Mouse (Mus musculus) gastrocnemius, adult 2 months (tissue): ENCODE measurements around the gene Trim16. TPM values are rescaled to one million over a fixed set of nuclear protein-coding genes. Genes with fewer than 3 reads are reported as not detected.

Experiments used
- DNase-seq: peaks from one replicate; pipeline ENCODE4 v3.0.0; 2022
- H3K27ac ChIP-seq: fragments of 200-600 bp; 2 replicates; pipeline ENCODE4 v1.8.1; 2022; ENCODE audit warnings: mild to moderate bottlenecking
- H3K4me3 ChIP-seq: fragments of 200-600 bp; 2 replicates; pipeline ENCODE4 v1.8.1; 2022; ENCODE audit warnings: mild to moderate bottlenecking, moderate library complexity
- CTCF ChIP-seq: fragments of 200-600 bp; IDR thresholded peaks from 2 replicates; pipeline ENCODE4 v1.8.1; 2022; ENCODE audit warnings: antibody characterized with exemption, mild to moderate bottlenecking, moderate library complexity
- intact Hi-C: fragments of 180-260 bp; cut with DNase I; formaldehyde crosslinking; loops from one replicate; pipeline ENCODE4 v1.15.1; 2025
- total RNA-seq, 2 experiments: library from RNA; stranded (reverse); gene quantifications; 2 replicates each; pipeline ENCODE4 v1.2.3; 2021

The Trim16 gene
- total RNA-seq, 2 experiments from 2014 or later = 34.8 to 38.4 TPM

GRCm38 (mm10) chr11:62878728-62879127 lies 58.7 kb downstream of the Trim16 start:
- no peak for TF ChIP-seq CTCF
- no peak for DNase-seq
- intact Hi-C loops = no loop called here
- H3K4me3 ChIP-seq = peak overlapping the region; percentile 93
- peak overlapping the region; percentile 98 for H3K27ac ChIP-seq

GRCm38 (mm10) chr11:62879220-62880048 lies 59.4 kb downstream of the Trim16 start, which contains the start of gene Tvp23b:
TSS of gene Tvp23b (plus strand) at chr11:62879455.
- TF ChIP-seq CTCF = no peak
- peak; percentile 100 for DNase-seq
- Histone ChIP-seq H3K4me3 (peak within 1 kb of the TSS; percentile 93), H3K27ac (peak within 1 kb of the TSS; percentile 98)
- intact Hi-C loops = no loop called here

GRCm38 (mm10) chr11:62883407-62883806 lies 63.4 kb downstream of the Trim16 start:
- Histone ChIP-seq H3K27ac (no peak overlapping the region), H3K4me3 (no peak overlapping the region)
- intact Hi-C loops = no loop called here
- no peak for TF ChIP-seq CTCF
- no peak for DNase-seq

GRCm38 (mm10) chr11:62885323-62885722 lies 65.3 kb downstream of the Trim16 start:
- Histone ChIP-seq H3K27ac (no peak overlapping the region), H3K4me3 (no peak overlapping the region)
- intact Hi-C loops = no loop called here
- no peak for TF ChIP-seq CTCF
- DNase-seq = no peak

GRCm38 (mm10) chr11:62890796-62891195 lies 70.8 kb downstream of the Trim16 start:
- Histone ChIP-seq H3K4me3 (no peak overlapping the region), H3K27ac (no peak overlapping the region)
- TF ChIP-seq CTCF = no peak
- intact Hi-C loops = no loop called here
- DNase-seq = no peak

GRCm38 (mm10) chr11:62891763-62892162 lies 71.7 kb downstream of the Trim16 start:
- Histone ChIP-seq H3K4me3 (no peak overlapping the region), H3K27ac (no peak overlapping the region)
- intact Hi-C loops = no loop called here
- DNase-seq = no peak
- TF ChIP-seq CTCF = no peak

Other genes starting within 250 kb of the Trim16 start
- 1 to 10 TPM in 1 of 2 experiments, under 1 TPM in 1; 0.89 to 1.1 TPM for gene Trpv2, start 245.7 kb upstream of the Trim16 start, total RNA-seq
- gene Lrrc75a, start 171.7 kb upstream of the Trim16 start, total RNA-seq = 1 to 10 TPM; 3.2 to 5.6 TPM
- 1 to 10 TPM; 2.9 to 3.5 TPM for gene Mmgt2, start 171.6 kb upstream of the Trim16 start, total RNA-seq
- gene Zfp287, start 88.3 kb upstream of the Trim16 start, total RNA-seq = 1 to 10 TPM in 1 of 2 experiments, under 1 TPM in 1; 0.69 to 1.3 TPM
- gene Gm10428, start 67.1 kb upstream of the Trim16 start, total RNA-seq = not detected
- 1 to 10 TPM; 1.3 to 1.4 TPM for gene Zfp286, start 30.8 kb upstream of the Trim16 start, total RNA-seq
- gene Fbxw10, start 26.8 kb downstream of the Trim16 start, total RNA-seq = under 1 TPM; 0.33 to 0.45 TPM
- 1 to 10 TPM; 4.5 to 7.6 TPM for gene Tvp23b, start 59.2 kb downstream of the Trim16 start, total RNA-seq
- not detected for gene Cdrt4, start 131.0 kb downstream of the Trim16 start, total RNA-seq
- gene Tekt3, start 241.4 kb downstream of the Trim16 start, total RNA-seq = not detected